Mouse (Mus musculus) lung, postnatal 0 days (tissue): Measurements from ENCODE around the gene Cdc42bpb.

Experiments used
- CTCF ChIP-seq: IDR thresholded peaks from 2 replicates; pipeline ENCODE4 v1.5.1; 2016; ENCODE audit warnings: antibody characterized with exemption, mild to moderate bottlenecking
- EP300 ChIP-seq: IDR thresholded peaks from 2 replicates; pipeline ENCODE4 v1.6.1; 2016; ENCODE audit warnings: antibody characterized with exemption, mild to moderate bottlenecking, control low read depth

DNA sequence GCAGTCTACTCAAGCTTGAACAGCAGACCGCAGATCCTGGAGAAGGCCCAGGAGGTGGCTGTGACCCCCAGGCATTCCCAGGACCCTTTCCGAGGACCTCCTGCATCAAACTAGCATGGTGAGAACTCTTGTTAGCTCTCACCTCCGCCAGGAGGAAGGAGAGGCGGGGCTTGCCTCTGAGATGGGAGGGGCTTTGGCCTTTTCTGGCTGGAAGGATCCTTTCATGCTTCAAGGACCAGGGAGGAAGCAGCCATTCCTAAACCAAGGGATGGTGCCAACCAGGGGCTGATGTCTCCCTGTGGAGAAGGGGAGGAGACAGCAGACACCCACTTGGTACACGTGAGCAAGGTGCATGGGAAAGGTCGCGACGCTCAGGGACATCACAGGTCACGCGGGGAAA is 93.0 kb downstream of the Cdc42bpb start:
- no peak for TF ChIP-seq CTCF
- no peak for TF ChIP-seq EP300
